Mouse (Mus musculus): ENCODE results near the gene Cdc123.

DNA sequence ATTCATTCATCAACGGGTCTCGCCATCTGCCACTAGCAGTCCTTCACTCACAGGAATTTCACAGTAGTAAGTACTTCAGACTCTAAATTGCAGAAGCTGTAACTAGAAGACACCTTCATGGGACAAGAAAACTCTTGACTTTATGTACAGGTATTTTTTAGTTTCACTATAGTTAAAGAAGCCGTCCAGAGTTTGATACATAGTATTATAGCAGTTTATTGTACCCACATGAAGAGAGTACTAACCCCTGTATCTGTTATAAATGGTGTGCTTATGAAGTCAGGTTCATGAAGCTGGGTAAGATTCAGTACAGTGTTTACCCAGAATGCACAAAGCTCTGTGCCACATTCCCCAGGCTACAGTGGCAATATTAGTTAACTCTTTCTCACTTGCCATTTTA lies 17.9 kb upstream of the Cdc123 start, which contains the start of gene Gm13199:
- no peak for TF ChIP-seq POLR2A (IDR thresholded peaks at IDR 0.05; ENCODE audit: borderline replicate concordance, insufficient read depth, low read length)
- no peak for TF ChIP-seq CTCF (IDR thresholded peaks at IDR 0.05; ENCODE audit: borderline replicate concordance, insufficient read depth, low read depth, low read length)
